Mouse (Mus musculus) neutrophil, adult 83 days (primary cell): ENCODE measurements around the gene Spry1. TPM values are rescaled to one million over a fixed set of nuclear protein-coding genes. Genes with fewer than 3 reads are reported as not detected.

ENCODE experiments used
- total RNA-seq, 2 experiments: library from RNA; stranded (reverse); gene quantifications; one replicate each; pipeline ENCODE4 v1.2.4; 2023

The Spry1 gene
- total RNA-seq, result 1 to 10 TPM; 2.9 to 3.1 TPM

DNA sequence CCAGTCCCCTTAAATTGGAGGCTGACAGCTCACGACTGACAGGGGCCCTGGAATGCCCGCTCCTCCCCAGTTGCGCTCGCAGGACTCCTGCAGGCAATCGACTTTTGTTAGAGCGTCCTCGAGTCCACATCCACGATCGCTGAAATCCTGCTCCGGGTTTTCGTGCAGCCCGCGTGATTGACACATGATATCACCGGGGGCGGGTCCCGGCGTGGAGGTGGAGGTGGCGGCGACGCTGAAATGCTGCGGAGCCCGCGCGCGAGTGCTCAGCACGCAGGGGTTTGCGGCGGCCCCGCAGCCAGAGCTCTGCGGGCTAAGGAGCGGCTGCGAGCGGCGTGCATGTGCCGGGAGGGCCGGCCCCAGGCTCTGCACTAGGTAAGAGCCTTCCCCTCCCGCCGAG, at the start of gene Spry1:
TSS of gene Spry1 (plus strand) at position 258 of the 400 bp plus-strand sequence.

Other genes with a start within 250 kb of the Spry1 start
- gene Spata5, start 220.1 kb upstream of the Spry1 start, total RNA-seq, result 10 to 100 TPM; 24.5 to 29.3 TPM
- 1 to 10 TPM; 4.8 to 6.2 TPM for gene Nudt6, start 219.7 kb upstream of the Spry1 start, total RNA-seq
- gene Gm5148, start 84.5 kb downstream of the Spry1 start, total RNA-seq, result not detected